Mouse (Mus musculus): ENCODE results near the gene Nf2. TPM values are rescaled to one million over a fixed set of nuclear protein-coding genes. Genes with fewer than 3 reads are reported as not detected.

The Nf2 gene
- total RNA-seq, 2 experiments from 2014 or later = 187 to 188 TPM

- no peak for DNase-seq (ENCODE audit: low spot score in 2 of 2)
Observed at GRCm38 (mm10) chr11:4752836-4753235, 96.5 kb downstream of the Nf2 start.

GRCm38 (mm10) chr11:4750263-4750662, 99.1 kb downstream of the Nf2 start:
- DNase-seq (ENCODE audit: low spot score in 2 of 2) = peak in 1 of 2 experiments; percentile 56

- no peak for DNase-seq (ENCODE audit: low spot score in 2 of 2)
Observed at GRCm38 (mm10) chr11:4747285-4747684, 102.1 kb downstream of the Nf2 start.

GRCm38 (mm10) chr11:4746733-4747132, 102.6 kb downstream of the Nf2 start, which contains the start of gene Cabp7:
Gene Cabp7, minus strand, starts transcription at chr11:4746778.
- DNase-seq (ENCODE audit: low spot score in 2 of 2) = no peak

- peak in 1 of 2 experiments; percentile 43 for DNase-seq (ENCODE audit: low spot score in 2 of 2)
Observed at GRCm38 (mm10) chr11:4745969-4746368, 103.4 kb downstream of the Nf2 start.

- no peak for DNase-seq (ENCODE audit: low spot score in 2 of 2)
Observed at GRCm38 (mm10) chr11:4744691-4745090, 104.6 kb downstream of the Nf2 start.

- DNase-seq (ENCODE audit: low spot score in 2 of 2) = no peak
Observed at GRCm38 (mm10) chr11:4740785-4741184, 108.6 kb downstream of the Nf2 start.

- no peak for DNase-seq (ENCODE audit: low spot score in 2 of 2)
Observed at GRCm38 (mm10) chr11:4738719-4739118, 110.6 kb downstream of the Nf2 start.

- DNase-seq (ENCODE audit: low spot score in 2 of 2) = peak; percentile 37 to 56
Observed at GRCm38 (mm10) chr11:4737682-4738081, 111.7 kb downstream of the Nf2 start.

- DNase-seq (ENCODE audit: low spot score in 2 of 2) = no peak
Observed at GRCm38 (mm10) chr11:4736355-4736754, 113.0 kb downstream of the Nf2 start.

GRCm38 (mm10) chr11:4734179-4734578, 115.2 kb downstream of the Nf2 start:
- DNase-seq (ENCODE audit: low spot score in 2 of 2) = no peak

- DNase-seq (ENCODE audit: low spot score in 2 of 2) = no peak
Observed at GRCm38 (mm10) chr11:4731781-4732180, 117.6 kb downstream of the Nf2 start.

- DNase-seq (ENCODE audit: low spot score in 2 of 2) = no peak
Observed at GRCm38 (mm10) chr11:4730913-4731312, 118.4 kb downstream of the Nf2 start.

GRCm38 (mm10) chr11:4730096-4730495, 119.2 kb downstream of the Nf2 start:
- no peak for DNase-seq (ENCODE audit: low spot score in 2 of 2)

GRCm38 (mm10) chr11:4729603-4730002, 119.7 kb downstream of the Nf2 start:
- DNase-seq (ENCODE audit: low spot score in 2 of 2) = no peak

- no peak for DNase-seq (ENCODE audit: low spot score in 2 of 2)
Observed at GRCm38 (mm10) chr11:4721728-4722127, 127.6 kb downstream of the Nf2 start.

GRCm38 (mm10) chr11:4720900-4721580, 128.3 kb downstream of the Nf2 start:
- DNase-seq (ENCODE audit: low spot score in 2 of 2) = no peak

GRCm38 (mm10) chr11:4720393-4720792, 128.9 kb downstream of the Nf2 start:
- DNase-seq (ENCODE audit: low spot score in 2 of 2) = no peak

GRCm38 (mm10) chr11:4719961-4720360, 129.4 kb downstream of the Nf2 start:
- no peak for DNase-seq (ENCODE audit: low spot score in 2 of 2)

- no peak for DNase-seq (ENCODE audit: low spot score in 2 of 2)
Observed at GRCm38 (mm10) chr11:4718548-4718947, 130.8 kb downstream of the Nf2 start.

GRCm38 (mm10) chr11:4716530-4717236, 132.7 kb downstream of the Nf2 start:
- no peak for DNase-seq (ENCODE audit: low spot score in 2 of 2)
